Mouse (Mus musculus): ENCODE results near the gene Hoxd8. TPM values are rescaled to one million over a fixed set of nuclear protein-coding genes. Genes with fewer than 3 reads are reported as not detected.
A peak's percentile ranks its signal among the peaks of the same experiment; 100 is the strongest.

Gene Hoxd8
- polyA plus RNA-seq, 1 experiment from 2014 or later, result 0.04 TPM

DNA sequence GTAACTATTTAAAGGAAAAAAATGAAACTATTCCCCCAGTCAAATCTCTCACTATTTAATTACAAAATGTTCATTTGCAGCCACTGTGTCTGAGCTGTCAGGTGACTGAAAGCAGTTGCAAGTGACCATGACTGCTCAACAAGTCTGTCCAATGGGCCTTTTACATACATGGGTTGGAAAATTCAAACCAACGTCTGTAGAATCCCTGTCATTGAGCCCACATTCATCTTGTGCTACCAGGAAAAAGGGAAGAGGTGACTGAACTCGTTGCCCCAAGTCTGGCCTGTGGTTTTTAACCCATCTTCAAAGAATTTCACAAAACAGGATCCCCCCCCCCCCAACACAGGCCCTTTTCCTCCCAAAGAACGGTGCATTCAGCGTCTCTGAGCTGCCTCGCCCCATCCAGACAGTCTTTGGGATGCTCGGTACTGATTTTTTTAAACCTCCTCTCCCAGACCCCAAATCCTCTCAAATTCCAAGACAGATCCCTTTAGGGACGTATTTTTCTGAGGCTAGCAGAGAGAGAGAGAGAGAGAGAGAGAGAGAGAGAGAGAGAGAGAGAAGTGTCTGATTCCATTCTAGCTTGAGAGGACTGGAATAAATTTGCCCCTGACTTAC is 8.5 kb upstream of the Hoxd8 start:
- no peak for ATAC-seq (ENCODE audit: low read depth)
- Histone ChIP-seq H3K9me3 (replicated peaks; ENCODE audit: control insufficient read depth, low read length) (no peaks in the 10 kb centered on the region), H3K4me3 (ENCODE audit: low read depth, low read length) (no peak overlapping the region), H3K4me1 (ENCODE audit: control insufficient read depth, low read depth, low read length) (no peaks in the 10 kb centered on the region), H3K4me2 (ENCODE audit: low read depth, low read length) (no peak overlapping the region), H3K27me3 (ENCODE audit: control insufficient read depth, insufficient read depth, low read depth, low read length) (peaks cover 100% of the 10 kb centered on the region), H3K27ac (ENCODE audit: low read length) (no peak overlapping the region), H3K9ac (ENCODE audit: low read depth, low read length) (no peak overlapping the region), H3K36me3 (ENCODE audit: control insufficient read depth, insufficient read depth) (no peaks in the 10 kb centered on the region)
- WGBS (ENCODE audit: insufficient replicate concordance), result 9% methylated on average over 7 of the region's 7 CpGs

DNA sequence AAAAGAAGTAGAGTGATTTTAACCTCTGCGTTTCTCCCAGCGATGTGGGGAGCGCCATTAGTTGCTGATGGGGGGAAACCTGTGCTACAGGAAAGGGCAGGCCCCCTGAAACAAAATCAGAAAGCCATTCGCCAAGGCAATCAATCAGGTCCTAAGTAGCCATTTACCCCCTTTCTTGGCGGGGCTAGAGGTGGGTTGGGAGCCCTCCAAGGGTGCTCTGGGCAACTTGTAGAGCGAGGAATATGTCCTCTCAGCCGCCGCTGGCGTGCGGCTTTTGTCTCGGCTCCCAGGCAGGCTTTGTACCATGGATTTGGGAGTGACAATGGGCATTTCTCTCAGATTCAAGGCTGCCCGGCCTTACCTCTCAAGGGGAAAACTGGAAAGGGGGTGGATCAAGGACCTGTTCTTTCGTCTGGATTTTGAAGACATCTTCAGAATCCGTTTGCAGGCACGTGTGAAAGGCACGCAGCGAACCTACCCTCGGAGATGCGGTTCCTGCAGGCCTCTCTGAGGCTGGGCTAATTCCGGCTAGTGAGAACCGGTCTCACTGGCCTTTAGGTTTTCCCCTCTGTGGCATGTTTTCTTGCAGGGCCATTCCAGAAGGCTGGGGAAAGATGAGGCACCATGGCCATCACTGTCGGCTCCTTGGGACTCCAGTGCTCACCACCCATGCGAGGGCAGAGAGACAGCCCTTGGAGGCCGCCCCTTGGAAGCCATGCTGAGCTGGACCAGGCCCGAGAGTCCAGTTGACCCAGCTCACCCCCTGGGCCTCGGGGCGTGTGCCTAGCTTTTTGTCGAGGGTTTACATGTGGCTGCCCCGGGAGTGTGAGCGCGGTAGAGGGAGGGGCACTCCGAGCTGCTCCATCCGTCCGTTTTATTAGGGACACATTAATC is 7.7 kb upstream of the Hoxd8 start:
- WGBS (ENCODE audit: insufficient replicate concordance), result 4% methylated on average over 34 of the region's 34 CpGs
- peaks cover 99% of the 10 kb centered on the region for H3K27me3 ChIP-seq (ENCODE audit: control insufficient read depth, insufficient read depth, low read depth, low read length)
- ATAC-seq (ENCODE audit: low read depth), result no peak
- no peaks in the 10 kb centered on the region for H3K4me1 ChIP-seq (ENCODE audit: control insufficient read depth, low read depth, low read length)
- no peak overlapping the region for H3K9ac ChIP-seq (ENCODE audit: low read depth, low read length)
- no peak overlapping the region for H3K4me3 ChIP-seq (ENCODE audit: low read depth, low read length)
- no peaks in the 10 kb centered on the region for H3K9me3 ChIP-seq (replicated peaks; ENCODE audit: control insufficient read depth, low read length)
- H3K27ac ChIP-seq (ENCODE audit: low read length), result no peak overlapping the region
- H3K36me3 ChIP-seq (ENCODE audit: control insufficient read depth, insufficient read depth), result no peaks in the 10 kb centered on the region
- no peak overlapping the region for H3K4me2 ChIP-seq (ENCODE audit: low read depth, low read length)

- Histone ChIP-seq H3K9ac (ENCODE audit: low read depth, low read length) (no peak within 1 kb of the TSS), H3K4me2 (ENCODE audit: low read depth, low read length) (peak within 1 kb of the TSS; percentile 51), H3K4me1 (ENCODE audit: control insufficient read depth, low read depth, low read length) (no peaks in the 10 kb centered on the region), H3K36me3 (ENCODE audit: control insufficient read depth, insufficient read depth) (no peaks in the 10 kb centered on the region), H3K4me3 (ENCODE audit: low read depth, low read length) (peak within 1 kb of the TSS; percentile 42), H3K9me3 (replicated peaks; ENCODE audit: control insufficient read depth, low read length) (no peaks in the 10 kb centered on the region), H3K27me3 (ENCODE audit: control insufficient read depth, insufficient read depth, low read depth, low read length) (peaks cover 98% of the 10 kb centered on the region), H3K27ac (ENCODE audit: low read length) (no peak within 1 kb of the TSS)
- ATAC-seq (ENCODE audit: low read depth), result no peak
- WGBS (ENCODE audit: insufficient replicate concordance), result under 1% methylated on average over 43 of the region's 43 CpGs
Observed at GRCm38 (mm10) chr2:74697567-74698121, 6.8 kb upstream of the Hoxd8 start, which contains the start of gene Hoxd9. Gene Hoxd9 (plus strand): TSS chr2:74697727.

DNA sequence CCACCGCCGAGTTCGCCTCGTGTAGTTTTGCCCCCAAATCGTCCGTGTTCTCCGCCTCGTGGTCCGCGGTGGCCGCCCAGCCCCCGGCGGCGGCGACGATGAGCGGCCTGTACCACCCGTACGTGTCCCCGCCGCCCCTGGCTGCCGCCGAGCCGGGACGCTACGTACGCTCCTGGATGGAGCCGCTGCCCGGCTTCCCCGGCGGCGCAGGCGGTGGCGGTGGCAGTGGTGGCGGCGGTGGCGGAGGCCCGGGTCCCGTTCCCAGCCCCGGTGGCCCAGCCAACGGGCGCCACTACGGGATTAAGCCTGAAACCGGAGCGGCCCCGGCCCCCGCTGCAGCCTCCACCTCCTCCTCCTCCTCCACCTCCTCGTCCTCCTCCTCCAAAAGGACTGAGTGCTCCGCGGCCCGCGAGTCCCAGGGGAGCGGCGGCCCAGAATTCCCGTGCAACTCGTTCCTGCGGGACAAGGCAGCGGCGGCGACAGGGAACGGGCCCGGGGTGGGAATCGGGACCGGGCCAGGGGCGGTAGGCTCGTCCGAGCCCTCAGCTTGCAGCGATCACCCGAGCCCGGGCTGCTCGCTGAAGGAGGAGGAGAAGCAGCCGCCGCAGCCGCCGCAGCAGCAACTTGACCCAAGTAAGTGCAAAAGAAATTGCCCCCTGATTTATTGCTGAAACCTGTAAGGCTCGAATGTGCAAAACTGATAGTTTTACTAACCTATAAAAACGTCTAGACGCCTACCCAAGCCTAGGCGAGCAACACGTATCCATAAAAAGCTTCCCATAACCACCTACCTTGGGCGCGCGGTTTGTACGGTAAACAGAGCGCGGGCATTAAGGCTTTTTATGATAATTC is 6.0 kb upstream of the Hoxd8 start:
- Histone ChIP-seq H3K4me2 (ENCODE audit: low read depth, low read length) (peak overlapping the region; percentile 51), H3K4me3 (ENCODE audit: low read depth, low read length) (peak overlapping the region; percentile 42), H3K9me3 (replicated peaks; ENCODE audit: control insufficient read depth, low read length) (no peaks in the 10 kb centered on the region), H3K27me3 (ENCODE audit: control insufficient read depth, insufficient read depth, low read depth, low read length) (peaks cover 98% of the 10 kb centered on the region), H3K27ac (ENCODE audit: low read length) (no peak overlapping the region), H3K4me1 (ENCODE audit: control insufficient read depth, low read depth, low read length) (no peaks in the 10 kb centered on the region), H3K36me3 (ENCODE audit: control insufficient read depth, insufficient read depth) (no peaks in the 10 kb centered on the region), H3K9ac (ENCODE audit: low read depth, low read length) (no peak overlapping the region)
- whole genome bisulfite sequencing (ENCODE audit: insufficient replicate concordance), result under 1% methylated on average over 84 of the region's 86 CpGs
- no peak for ATAC-seq (ENCODE audit: low read depth)

DNA sequence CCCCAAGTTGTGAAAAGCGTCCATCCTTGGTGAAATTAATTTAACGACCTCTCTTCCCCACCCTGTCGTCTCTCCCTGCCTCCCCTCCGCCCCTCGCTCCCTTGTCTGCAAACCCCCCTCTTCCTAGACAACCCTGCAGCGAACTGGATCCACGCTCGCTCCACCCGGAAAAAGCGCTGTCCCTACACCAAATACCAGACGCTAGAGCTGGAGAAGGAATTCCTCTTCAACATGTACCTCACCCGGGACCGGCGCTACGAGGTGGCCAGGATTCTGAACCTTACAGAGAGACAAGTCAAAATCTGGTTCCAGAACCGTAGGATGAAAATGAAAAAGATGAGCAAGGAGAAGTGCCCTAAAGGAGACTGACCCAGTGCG is 5.4 kb upstream of the Hoxd8 start:
- Histone ChIP-seq H3K36me3 (ENCODE audit: control insufficient read depth, insufficient read depth) (no peaks in the 10 kb centered on the region), H3K9me3 (replicated peaks; ENCODE audit: control insufficient read depth, low read length) (no peaks in the 10 kb centered on the region), H3K27me3 (ENCODE audit: control insufficient read depth, insufficient read depth, low read depth, low read length) (peaks cover 98% of the 10 kb centered on the region), H3K4me1 (ENCODE audit: control insufficient read depth, low read depth, low read length) (no peaks in the 10 kb centered on the region), H3K4me2 (ENCODE audit: low read depth, low read length) (no peak overlapping the region), H3K4me3 (ENCODE audit: low read depth, low read length) (no peak overlapping the region), H3K9ac (ENCODE audit: low read depth, low read length) (no peak overlapping the region), H3K27ac (ENCODE audit: low read length) (no peak overlapping the region)
- no peak for ATAC-seq (ENCODE audit: low read depth)
- 3% methylated on average over 17 of the region's 17 CpGs for WGBS (ENCODE audit: insufficient replicate concordance)

GRCm38 (mm10) chr2:74699664-74700545 is 4.5 kb upstream of the Hoxd8 start:
- Histone ChIP-seq H3K27me3 (ENCODE audit: control insufficient read depth, insufficient read depth, low read depth, low read length) (peaks cover 98% of the 10 kb centered on the region), H3K9ac (ENCODE audit: low read depth, low read length) (no peak overlapping the region), H3K36me3 (ENCODE audit: control insufficient read depth, insufficient read depth) (no peaks in the 10 kb centered on the region), H3K4me3 (ENCODE audit: low read depth, low read length) (no peak overlapping the region), H3K27ac (ENCODE audit: low read length) (no peak overlapping the region), H3K4me1 (ENCODE audit: control insufficient read depth, low read depth, low read length) (no peaks in the 10 kb centered on the region; the same call in 1 of the 2 replicates), H3K9me3 (replicated peaks; ENCODE audit: control insufficient read depth, low read length) (no peaks in the 10 kb centered on the region), H3K4me2 (ENCODE audit: low read depth, low read length) (no peak overlapping the region)
- WGBS (ENCODE audit: insufficient replicate concordance), result 11% methylated on average over 23 of the region's 23 CpGs
- ATAC-seq (ENCODE audit: low read depth), result no peak

DNA sequence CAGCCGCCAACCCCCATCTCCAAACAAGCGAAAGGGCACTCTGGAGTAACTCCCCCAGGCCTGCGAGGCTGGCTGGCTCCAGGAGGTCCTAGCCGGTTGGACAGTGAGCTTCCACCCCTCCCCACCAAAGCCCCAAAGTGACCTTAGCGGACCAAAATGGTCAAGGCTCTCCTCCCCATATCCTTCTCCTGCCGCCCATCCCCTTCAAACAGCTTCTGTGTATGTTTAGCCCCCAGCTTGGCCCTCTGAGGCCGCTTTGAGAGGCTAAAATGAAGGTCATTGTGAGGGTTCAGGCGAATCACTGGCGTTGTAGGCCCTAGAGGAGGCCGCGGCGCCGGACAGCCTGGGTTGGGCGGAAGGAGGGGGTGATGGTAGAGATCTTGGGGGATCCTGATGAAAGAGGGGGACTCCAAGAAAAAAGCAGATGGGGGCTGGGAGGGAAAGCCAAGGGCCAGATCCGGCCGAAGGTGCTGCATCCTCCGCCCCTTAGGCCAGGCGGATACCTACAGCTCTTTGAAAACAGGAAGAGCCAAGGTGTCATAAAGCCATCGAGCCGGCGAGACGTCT is 3.8 kb upstream of the Hoxd8 start:
- 9% methylated on average over 22 of the region's 22 CpGs for WGBS (ENCODE audit: insufficient replicate concordance)
- no peak for ATAC-seq (ENCODE audit: low read depth)
- Histone ChIP-seq H3K9me3 (replicated peaks; ENCODE audit: control insufficient read depth, low read length) (no peaks in the 10 kb centered on the region), H3K36me3 (ENCODE audit: control insufficient read depth, insufficient read depth) (no peaks in the 10 kb centered on the region), H3K27ac (ENCODE audit: low read length) (no peak overlapping the region), H3K27me3 (ENCODE audit: control insufficient read depth, insufficient read depth, low read depth, low read length) (peaks cover 98% of the 10 kb centered on the region), H3K4me2 (ENCODE audit: low read depth, low read length) (no peak overlapping the region), H3K4me3 (ENCODE audit: low read depth, low read length) (no peak overlapping the region), H3K4me1 (ENCODE audit: control insufficient read depth, low read depth, low read length) (peaks cover 2% of the 10 kb centered on the region; the same call in 1 of the 2 replicates), H3K9ac (ENCODE audit: low read depth, low read length) (no peak overlapping the region)

Measured in liver, embryonic 16.5 days (tissue).